In genomic region chr11:5444599-5445451, GRCm38 (mm10) we compare ENCODE assay signal across 8 mouse cellular contexts. TPM values are rescaled to one million over a fixed set of nuclear protein-coding genes. Genes with fewer than 3 reads are reported as not detected.
DNase-seq lines count a peak whose midpoint lies in the region; ATAC-seq and TF ChIP-seq lines count a peak whose summit lies in the region.

TSS of gene Znrf3 (minus strand) at chr11:5444847.

- peak within 1 kb of the TSS; percentile 94 for H3K4me2 ChIP-seq in lung, postnatal 0 days (replicated peaks; ENCODE audit: low read depth, low read length)

- H3K27me3 ChIP-seq in MEL (ENCODE audit: control insufficient read depth in 1 of 2, insufficient read depth in 2 of 2, low read length in 2 of 2), result peaks cover 2% of the 10 kb centered on the region in 2 experiments; a peak in 2 of 4 replicates
- H3K27me3 ChIP-seq in cerebellum, adult 2 months (ENCODE audit: control insufficient read depth, insufficient read depth, low read length), result no peaks in the 10 kb centered on the region
- peaks cover 17% of the 10 kb centered on the region for H3K27me3 ChIP-seq in hindbrain, embryonic 10.5 days (ENCODE audit: insufficient read depth, poor library complexity, severe bottlenecking)
- H3K27me3 ChIP-seq in lung, postnatal 0 days (replicated peaks; ENCODE audit: insufficient read depth, low read length), result no peaks in the 10 kb centered on the region

- ATAC-seq in lung, postnatal 0 days, result peak; percentile 95

- TF ChIP-seq CTCF in MEL (IDR thresholded peaks at IDR 0.05 in 2 of 3, conservative IDR thresholded peaks at IDR 0.05 in 1 of 3; ENCODE audit: control insufficient read depth in 1 of 3, insufficient read depth in 1 of 3, low read depth in 2 of 3, low read length in 3 of 3, poor library complexity in 1 of 3, severe bottlenecking in 1 of 3), result no peak
- TF ChIP-seq CTCF in cerebellum, adult 2 months (IDR thresholded peaks at IDR 0.05; ENCODE audit: borderline replicate concordance, insufficient read depth, low read depth, low read length), result no peak
- TF ChIP-seq CTCF in lung, postnatal 0 days (IDR thresholded peaks at IDR 0.05), result no peak

- peaks cover 16 to 31% of the 10 kb centered on the region in 2 experiments for H3K4me1 ChIP-seq in MEL (ENCODE audit: control insufficient read depth in 1 of 2, insufficient read depth in 2 of 2, low read length in 2 of 2)
- H3K4me1 ChIP-seq in cerebellum, adult 2 months (ENCODE audit: control insufficient read depth, insufficient read depth, low read length), result no peaks in the 10 kb centered on the region
- H3K4me1 ChIP-seq in hindbrain, embryonic 10.5 days (replicated peaks), result peaks cover 44% of the 10 kb centered on the region
- no peaks in the 10 kb centered on the region; the same call in 1 of the 2 replicates for H3K4me1 ChIP-seq in lung, postnatal 0 days (ENCODE audit: insufficient read depth, low read depth, low read length)

- H3K27ac ChIP-seq in MEL (ENCODE audit: control insufficient read depth, low read depth, low read length), result peak within 1 kb of the TSS; percentile 14
- no peak within 1 kb of the TSS for H3K27ac ChIP-seq in cerebellum, adult 2 months (ENCODE audit: insufficient read depth, low read length)
- peak within 1 kb of the TSS; percentile 94 for H3K27ac ChIP-seq in hindbrain, embryonic 10.5 days
- peak within 1 kb of the TSS; percentile 86 for H3K27ac ChIP-seq in lung, postnatal 0 days (ENCODE audit: low read length)

- TF ChIP-seq POLR2A in MEL (IDR thresholded peaks at IDR 0.05; ENCODE audit: control insufficient read depth in 1 of 2, insufficient read depth in 1 of 2, low read depth in 1 of 2, low read length in 2 of 2, poor library complexity in 1 of 2), result peak; percentile 60 to 67; a peak in 3 of 4 replicates
- TF ChIP-seq POLR2A in cerebellum, adult 2 months (IDR thresholded peaks at IDR 0.05; ENCODE audit: borderline replicate concordance, insufficient read depth, low read length), result no peak

- WGBS in cerebellum, adult 2 months, result 1% methylated on average over 53 of the region's 106 CpGs
- 5% methylated on average over 103 of the region's 106 CpGs for WGBS in hindbrain, embryonic 10.5 days
- 2% methylated on average over 40 of the region's 106 CpGs for WGBS in lung, postnatal 0 days

- peaks cover 0 to 29% of the 10 kb centered on the region in 2 experiments; a peak in 2 of 4 replicates for H3K36me3 ChIP-seq in MEL (ENCODE audit: control insufficient read depth in 1 of 2, insufficient read depth in 2 of 2, low read length in 2 of 2)
- no peaks in the 10 kb centered on the region for H3K36me3 ChIP-seq in hindbrain, embryonic 10.5 days
- no peaks in the 10 kb centered on the region for H3K36me3 ChIP-seq in lung, postnatal 0 days (ENCODE audit: insufficient read depth, low read length)

- no peak for TF ChIP-seq EP300 in MEL (IDR thresholded peaks at IDR 0.05; ENCODE audit: low read depth in 1 of 2, low read length in 2 of 2)
- no peak for TF ChIP-seq EP300 in lung, postnatal 0 days (IDR thresholded peaks at IDR 0.05)

- peak; percentile 95 for DNase-seq in MEL (ENCODE audit: low read depth, low spot score)
- DNase-seq in cerebellum, adult 2 months, result peak; percentile 83 to 94
- DNase-seq in forelimb bud, embryonic 11.5 days (ENCODE audit: low read depth, low spot score), result peak; percentile 96
- peak; percentile 97 for DNase-seq in hindbrain, embryonic 10.5 days (ENCODE audit: low spot score)
- DNase-seq in layer of hippocampus, adult 9-11 months, result peak; percentile 89
- DNase-seq in lung, postnatal 0 days (ENCODE audit: low spot score), result peak; percentile 97
- DNase-seq in ovary, postnatal 14 days (ENCODE audit: low spot score), result peak; percentile 100
- peak; percentile 95 for DNase-seq in thymus, postnatal 14 days

- H3K4me3 ChIP-seq in MEL (ENCODE audit: control insufficient read depth in 1 of 2, insufficient read depth in 1 of 2, low read depth in 2 of 2, low read length in 2 of 2), result peak within 1 kb of the TSS; percentile 77 to 93
- peak within 1 kb of the TSS; percentile 64 for H3K4me3 ChIP-seq in cerebellum, adult 2 months (replicated peaks; ENCODE audit: insufficient read depth, low read depth, low read length)
- H3K4me3 ChIP-seq in hindbrain, embryonic 10.5 days, result peak within 1 kb of the TSS; percentile 91
- H3K4me3 ChIP-seq in lung, postnatal 0 days (ENCODE audit: low read depth, low read length), result peak within 1 kb of the TSS; percentile 82

- H3K9me3 ChIP-seq in MEL (replicated peaks; ENCODE audit: insufficient read depth, low read length), result no peaks in the 10 kb centered on the region
- no peaks in the 10 kb centered on the region for H3K9me3 ChIP-seq in hindbrain, embryonic 10.5 days
- no peaks in the 10 kb centered on the region for H3K9me3 ChIP-seq in lung, postnatal 0 days (ENCODE audit: low read length)

- peaks cover 32% of the 10 kb centered on the region for H3K79me2 ChIP-seq in MEL (ENCODE audit: control insufficient read depth, insufficient read depth, low read length, poor library complexity)

- H3K9ac ChIP-seq in MEL (ENCODE audit: control insufficient read depth, low read depth, low read length, poor library complexity, severe bottlenecking), result peak within 1 kb of the TSS; percentile 90
- H3K9ac ChIP-seq in lung, postnatal 0 days (replicated peaks; ENCODE audit: low read depth), result peak within 1 kb of the TSS; percentile 69

- TF ChIP-seq RAD21 in MEL (IDR thresholded peaks at IDR 0.05; ENCODE audit: low read depth, low read length), result no peak

TF ChIP-seq in MEL, 35 proteins besides CTCF, POLR2A, EP300 and RAD21:
- TF ChIP-seq ELF1 (IDR thresholded peaks at IDR 0.05; ENCODE audit: low read depth, low read length) (0 out of 2 replicates have a peak, but pooled peaks have one; percentile 20), ZNF384 (IDR thresholded peaks at IDR 0.05; ENCODE audit: low read depth, low read length) (no peak), ZC3H11A (IDR thresholded peaks at IDR 0.05; ENCODE audit: low read depth, low read length) (no peak), ZKSCAN1 (IDR thresholded peaks at IDR 0.05; ENCODE audit: low read depth, low read length) (no peak), GATA1 (IDR thresholded peaks at IDR 0.05; ENCODE audit: low read depth, low read length) (no peak), MXI1 (IDR thresholded peaks at IDR 0.05; ENCODE audit: low read depth, low read length) (peak; percentile 91), E2F4 (IDR thresholded peaks at IDR 0.05; ENCODE audit: borderline replicate concordance, low read depth, low read length) (peak; percentile 54; the same call in 1 of the 2 replicates), SMC3 (IDR thresholded peaks at IDR 0.05; ENCODE audit: low read depth, low read length) (no peak), HCFC1 (IDR thresholded peaks at IDR 0.05; ENCODE audit: low read depth, low read length) (peak; percentile 51; the same call in 1 of the 2 replicates), CHD1 (IDR thresholded peaks at IDR 0.05; ENCODE audit: low read depth, low read length) (no peak), SIN3A (IDR thresholded peaks at IDR 0.05; ENCODE audit: low read length) (peak; percentile 73; the same call in 1 of the 2 replicates), POLR2AphosphoS2 (IDR thresholded peaks at IDR 0.05; ENCODE audit: low read length) (peak; percentile 75; the same call in 1 of the 2 replicates), ZMIZ1 (IDR thresholded peaks at IDR 0.05; ENCODE audit: low read depth, low read length) (peak; percentile 77; the same call in 1 of the 2 replicates), RCOR1 (IDR thresholded peaks at IDR 0.05; ENCODE audit: low read depth, low read length) (no peak), MAX (IDR thresholded peaks at IDR 0.05; ENCODE audit: low read length) (peak; percentile 88), MAZ (IDR thresholded peaks at IDR 0.05; ENCODE audit: low read depth, low read length) (peak; percentile 85; the same call in 1 of the 2 replicates), USF2 (IDR thresholded peaks at IDR 0.05; ENCODE audit: borderline replicate concordance in 1 of 2, insufficient read depth in 1 of 2, low read depth in 1 of 2, low read length in 2 of 2) (peak in 1 of 2 experiments; percentile 31; a peak in 1 of 4 replicates), MYB (IDR thresholded peaks at IDR 0.05; ENCODE audit: low read depth, low read length) (peak; percentile 13; the same call in 1 of the 2 replicates), GABPA (IDR thresholded peaks at IDR 0.05; ENCODE audit: low read depth, low read length) (no peak), MEF2A (IDR thresholded peaks at IDR 0.05; ENCODE audit: extremely low read depth, insufficient replicate concordance, low read depth, low read length, poor library complexity, severe bottlenecking) (no peak), JUND (IDR thresholded peaks at IDR 0.05; ENCODE audit: low read depth, low read length) (no peak), TCF12 (IDR thresholded peaks at IDR 0.05; ENCODE audit: low read depth, low read length) (peak; percentile 37; the same call in 1 of the 2 replicates), USF1 (IDR thresholded peaks at IDR 0.05; ENCODE audit: low read depth, low read length) (peak; percentile 81), TBP (IDR thresholded peaks at IDR 0.05; ENCODE audit: low read depth, low read length) (peak; percentile 72; the same call in 1 of the 2 replicates), CHD2 (IDR thresholded peaks at IDR 0.05; ENCODE audit: low read length) (no peak), NRF1 (IDR thresholded peaks at IDR 0.05; ENCODE audit: insufficient read depth, low read depth, low read length, poor library complexity, severe bottlenecking) (peak; percentile 46; the same call in 1 of the 2 replicates), NELFE (IDR thresholded peaks at IDR 0.05; ENCODE audit: low read depth, low read length) (peak; percentile 68), MYC (IDR thresholded peaks at IDR 0.05; ENCODE audit: low read depth, low read length) (0 out of 2 replicates have a peak, but pooled peaks have one; percentile 17), TAL1 (IDR thresholded peaks at IDR 0.05; ENCODE audit: low read length) (no peak), BHLHE40 (IDR thresholded peaks at IDR 0.05; ENCODE audit: borderline replicate concordance, low read depth, low read length) (peak; percentile 80), KAT2A (conservative IDR thresholded peaks at IDR 0.05; ENCODE audit: low read depth, low read length) (no peak)

RNA-seq across cellular contexts. Expression of gene Znrf3, which starts in this region (rescaled TPM):
- 8.2 and 9.2 TPM in 2 replicates for total RNA-seq in MEL (2012; rRNA removed)
- polyA plus RNA-seq in MEL (2012; ENCODE audit: insufficient read depth in 1 of 2, insufficient read length in 2 of 2, low read depth in 1 of 2, low replicate concordance in 2 of 2, missing spikeins in 1 of 2), result 1 to 10 TPM in 1 of 2 experiments, not detected in 1; 9.0 TPM
- 5.4 and 5.8 TPM in 2 replicates for polyA plus RNA-seq in cerebellum, adult 2 months (2012; rRNA removed)
- 8.9 and 11.6 TPM in 2 replicates for polyA plus RNA-seq in hindbrain, embryonic 10.5 days (2016; fragmentation: Nextera tagmentation; extraction: Ambion mirVana)
- polyA plus RNA-seq in lung, postnatal 0 days (2015; fragmentation: Nextera tagmentation; extraction: Ambion mirVana), result 15.4 and 16.3 TPM in 2 replicates
